15 mouse cellular contexts compared by ENCODE assay signal in genomic region chrX:105393259-105393658, GRCm38 (mm10).
A peak's percentile ranks its signal among the peaks of the same experiment; 100 is the strongest.
DNase-seq lines count a peak whose midpoint lies in the region; ATAC-seq lines count a peak whose summit lies in the region.
"Had no signal": no experiment of that assay in that cellular context is flagged by ENCODE, and none has a peak within 500 bp of the region (broad histone marks: within the 10 kb centered on the region; RNA-seq: fewer than 3 reads in every experiment).

No protein-coding gene starts in this region.

- no peak for DNase-seq in forebrain, embryonic 10.5 days (ENCODE audit: extremely low spot score, low spot score)
- DNase-seq in hindbrain, embryonic 11.5 days (ENCODE audit: low spot score), result peak; percentile 12
- DNase-seq in midbrain, embryonic 11.5 days (ENCODE audit: low spot score, missing footprints), result peak; percentile 86
- no peak for DNase-seq in midbrain, embryonic 14.5 days
- DNase-seq in gastrocnemius, postnatal 25 days, result peak; percentile 11
- no peak for DNase-seq in layer of hippocampus, postnatal 10 days (ENCODE audit: low spot score in 2 of 2)
- DNase-seq: B cell, adult 2 months; kidney, adult 2 months; lung, adult 2 months; thymus, adult 18-20 months had no signal

- H3K27me3 ChIP-seq in forebrain, embryonic 10.5 days (ENCODE audit: poor library complexity, severe bottlenecking), result peaks cover 90% of the 10 kb centered on the region
- no peaks in the 10 kb centered on the region for H3K27me3 ChIP-seq in forebrain, embryonic 15.5 days
- peaks cover 6% of the 10 kb centered on the region for H3K27me3 ChIP-seq in hindbrain, embryonic 11.5 days (ENCODE audit: control insufficient read depth, insufficient read depth, low read length)
- no peaks in the 10 kb centered on the region; the same call in 1 of the 2 replicates for H3K27me3 ChIP-seq in hindbrain, embryonic 16.5 days (replicated peaks; ENCODE audit: control insufficient read depth, insufficient read depth, low read length)
- H3K27me3 ChIP-seq in midbrain, embryonic 11.5 days (ENCODE audit: control insufficient read depth, insufficient read depth, low read length), result peaks cover 10% of the 10 kb centered on the region
- no peaks in the 10 kb centered on the region for H3K27me3 ChIP-seq in midbrain, embryonic 14.5 days (ENCODE audit: control insufficient read depth, insufficient read depth, low read length)
- H3K27me3 ChIP-seq: neural tube, embryonic 12.5 days had no signal

- no peak overlapping the region for H3K4me2 ChIP-seq in forebrain, embryonic 15.5 days (replicated peaks)
- H3K4me2 ChIP-seq in hindbrain, embryonic 11.5 days (replicated peaks; ENCODE audit: low read depth, low read length), result no peak overlapping the region
- H3K4me2 ChIP-seq in hindbrain, embryonic 16.5 days (ENCODE audit: low read length), result no peak overlapping the region
- no peak overlapping the region for H3K4me2 ChIP-seq in midbrain, embryonic 11.5 days
- no peak overlapping the region for H3K4me2 ChIP-seq in midbrain, embryonic 14.5 days (ENCODE audit: low read length)
- H3K4me2 ChIP-seq: heart, embryonic 11.5 days; neural tube, embryonic 12.5 days had no signal

- ATAC-seq in forebrain, embryonic 15.5 days (replicated peaks), result no peak
- no peak for ATAC-seq in hindbrain, embryonic 11.5 days (ENCODE audit: low FRiP score)
- ATAC-seq in hindbrain, embryonic 16.5 days, result no peak
- no peak for ATAC-seq in midbrain, embryonic 11.5 days (ENCODE audit: low FRiP score)
- no peak for ATAC-seq in midbrain, embryonic 14.5 days (ENCODE audit: low FRiP score, low TSS enrichment)
- ATAC-seq: Patski had no signal

- WGBS in forebrain, embryonic 10.5 days, result 56% methylated on average over 11 of the region's 11 CpGs
- WGBS in forebrain, embryonic 15.5 days, result 50% methylated on average over 11 of the region's 11 CpGs
- WGBS in hindbrain, embryonic 11.5 days, result 44% methylated on average over 11 of the region's 11 CpGs
- 49% methylated on average over 10 of the region's 11 CpGs for WGBS in hindbrain, embryonic 16.5 days
- WGBS in midbrain, embryonic 11.5 days, result 44% methylated on average over 11 of the region's 11 CpGs
- 42% methylated on average over 11 of the region's 11 CpGs for WGBS in midbrain, embryonic 14.5 days

- H3K27ac ChIP-seq in forebrain, embryonic 10.5 days, result peak overlapping the region; percentile 66
- no peak overlapping the region for H3K27ac ChIP-seq in forebrain, embryonic 15.5 days (replicated peaks)
- H3K27ac ChIP-seq in hindbrain, embryonic 11.5 days (ENCODE audit: low read depth, low read length), result no peak overlapping the region
- H3K27ac ChIP-seq in hindbrain, embryonic 16.5 days (ENCODE audit: low read depth, low read length), result no peak overlapping the region
- no peak overlapping the region for H3K27ac ChIP-seq in midbrain, embryonic 11.5 days (ENCODE audit: low read depth, low read length)
- no peak overlapping the region for H3K27ac ChIP-seq in midbrain, embryonic 14.5 days (replicated peaks; ENCODE audit: low read depth, low read length)
- H3K27ac ChIP-seq: neural tube, embryonic 12.5 days had no signal

- peaks cover 18% of the 10 kb centered on the region for H3K4me1 ChIP-seq in forebrain, embryonic 10.5 days
- H3K4me1 ChIP-seq in forebrain, embryonic 15.5 days, result 0 out of 2 replicates have a peak, but pooled peaks cover 5% of the 10 kb centered on the region
- H3K4me1 ChIP-seq in hindbrain, embryonic 11.5 days (replicated peaks; ENCODE audit: control insufficient read depth, insufficient read depth, low read length), result no peaks in the 10 kb centered on the region
- no peaks in the 10 kb centered on the region for H3K4me1 ChIP-seq in hindbrain, embryonic 16.5 days (ENCODE audit: control insufficient read depth, insufficient read depth, low read depth, low read length)
- 0 out of 2 replicates have a peak, but pooled peaks cover 2% of the 10 kb centered on the region for H3K4me1 ChIP-seq in midbrain, embryonic 11.5 days (ENCODE audit: control insufficient read depth, insufficient read depth, low read length)
- 0 out of 2 replicates have a peak, but pooled peaks cover 4% of the 10 kb centered on the region for H3K4me1 ChIP-seq in midbrain, embryonic 14.5 days (ENCODE audit: control insufficient read depth, insufficient read depth, low read length)
- H3K4me1 ChIP-seq: neural tube, embryonic 12.5 days had no signal

- peaks cover under 1% of the 10 kb centered on the region for H3K36me3 ChIP-seq in forebrain, embryonic 10.5 days (replicated peaks)
- H3K36me3 ChIP-seq in forebrain, embryonic 15.5 days, result no peaks in the 10 kb centered on the region
- H3K36me3 ChIP-seq in hindbrain, embryonic 11.5 days (ENCODE audit: control insufficient read depth, insufficient read depth, low read length), result no peaks in the 10 kb centered on the region
- no peaks in the 10 kb centered on the region for H3K36me3 ChIP-seq in hindbrain, embryonic 16.5 days (ENCODE audit: control insufficient read depth, insufficient read depth, low read length)
- H3K36me3 ChIP-seq in midbrain, embryonic 11.5 days (ENCODE audit: control insufficient read depth, insufficient read depth, low read length), result no peaks in the 10 kb centered on the region
- H3K36me3 ChIP-seq in midbrain, embryonic 14.5 days (ENCODE audit: control insufficient read depth, insufficient read depth, low read length), result no peaks in the 10 kb centered on the region
- H3K36me3 ChIP-seq: neural tube, embryonic 12.5 days had no signal

- H3K9me3 ChIP-seq in forebrain, embryonic 10.5 days, result no peaks in the 10 kb centered on the region
- H3K9me3 ChIP-seq in forebrain, embryonic 15.5 days, result no peaks in the 10 kb centered on the region
- no peaks in the 10 kb centered on the region for H3K9me3 ChIP-seq in hindbrain, embryonic 11.5 days (ENCODE audit: control insufficient read depth, low read length)
- no peaks in the 10 kb centered on the region for H3K9me3 ChIP-seq in hindbrain, embryonic 16.5 days (ENCODE audit: control insufficient read depth, low read length)
- H3K9me3 ChIP-seq in midbrain, embryonic 11.5 days (ENCODE audit: control insufficient read depth, low read length), result no peaks in the 10 kb centered on the region
- H3K9me3 ChIP-seq in midbrain, embryonic 14.5 days (ENCODE audit: control insufficient read depth, low read length), result no peaks in the 10 kb centered on the region
- H3K9me3 ChIP-seq: neural tube, embryonic 12.5 days had no signal

- H3K4me3 ChIP-seq in forebrain, embryonic 10.5 days, result no peak overlapping the region
- no peak overlapping the region for H3K4me3 ChIP-seq in forebrain, embryonic 15.5 days
- H3K4me3 ChIP-seq in hindbrain, embryonic 11.5 days (ENCODE audit: low read depth, low read length), result no peak overlapping the region
- H3K4me3 ChIP-seq in hindbrain, embryonic 16.5 days (ENCODE audit: low read length), result no peak overlapping the region
- H3K4me3 ChIP-seq in midbrain, embryonic 11.5 days (ENCODE audit: low read depth, low read length), result no peak overlapping the region
- no peak overlapping the region for H3K4me3 ChIP-seq in midbrain, embryonic 14.5 days (replicated peaks; ENCODE audit: low read depth, low read length)
- H3K4me3 ChIP-seq: neural tube, embryonic 12.5 days had no signal

- H3K9ac ChIP-seq in forebrain, embryonic 15.5 days (replicated peaks), result no peak overlapping the region
- H3K9ac ChIP-seq in hindbrain, embryonic 11.5 days (ENCODE audit: low read depth, low read length), result no peak overlapping the region
- no peak overlapping the region for H3K9ac ChIP-seq in hindbrain, embryonic 16.5 days (ENCODE audit: low read depth, low read length)
- no peak overlapping the region for H3K9ac ChIP-seq in midbrain, embryonic 11.5 days (ENCODE audit: low read length)
- H3K9ac ChIP-seq in midbrain, embryonic 14.5 days (replicated peaks; ENCODE audit: low read length), result no peak overlapping the region
- H3K9ac ChIP-seq: neural tube, embryonic 12.5 days had no signal

Comparison
In these comparisons a context has a peak if more than half of its experiments do, and no peak if none do; other contexts are left out.
1. DNase-seq: peak in hindbrain, embryonic 11.5 days (single experiment), midbrain, embryonic 11.5 days (single experiment) and gastrocnemius, postnatal 25 days (single experiment); none in forebrain, embryonic 10.5 days (single experiment), midbrain, embryonic 14.5 days (single experiment) and layer of hippocampus, postnatal 10 days (0 of 2).